Mouse (Mus musculus): ENCODE measurements around the gene Vnn1. TPM values are rescaled to one million over a fixed set of nuclear protein-coding genes. Genes with fewer than 3 reads are reported as not detected.

The Vnn1 gene
- total RNA-seq (2021), result under 1 TPM in 1 of 2 experiments, not detected in 1; 0.23 TPM

GRCm38 (mm10) chr10:23894601-23895349, at the start of gene Vnn1:
Vnn1 (plus strand) TSS chr10:23894688.
- intact Hi-C loops (cut with DNase I), result no loop called here
- no peak for DNase-seq (ENCODE audit: low spot score in 2 of 2)

- no peak for DNase-seq (ENCODE audit: low spot score in 2 of 2)
- intact Hi-C loops (cut with DNase I), result no loop called here
These were observed 43.1 kb upstream of the Vnn1 start, which contains the start of gene Vnn3 for GRCm38 (mm10) chr10:23851228-23851912. Vnn3 (plus strand) TSS chr10:23851462.

DNA sequence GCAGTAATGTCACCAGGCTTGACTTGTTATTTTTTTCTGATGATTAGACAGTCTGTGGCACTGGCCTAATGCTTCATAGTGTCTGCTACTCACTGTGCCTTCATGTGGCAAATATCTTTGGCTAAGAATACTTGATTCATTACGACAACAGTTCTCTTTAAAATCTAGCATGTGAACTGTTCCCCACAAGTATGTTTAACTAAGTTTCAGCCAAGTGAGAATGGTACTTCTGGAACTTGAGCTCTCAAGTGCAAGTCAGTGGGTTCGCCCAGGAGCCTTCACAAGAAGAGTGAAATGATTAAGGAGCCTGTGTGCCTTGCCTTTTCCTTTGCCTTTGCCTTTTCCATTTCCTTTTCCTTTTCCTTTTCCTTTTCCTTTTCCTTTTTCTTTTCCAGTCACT, 42.4 kb upstream of the Vnn1 start:
- intact Hi-C loops (cut with DNase I), result no loop called here
- no peak for DNase-seq (ENCODE audit: low spot score in 2 of 2)

GRCm38 (mm10) chr10:23864362-23865312, 29.9 kb upstream of the Vnn1 start:
- DNase-seq (ENCODE audit: low spot score in 2 of 2), result no peak
- intact Hi-C loops (cut with DNase I), result no loop called here

- no peak for DNase-seq (ENCODE audit: low spot score in 2 of 2)
These were observed 13.8 kb upstream of the Vnn1 start for GRCm38 (mm10) chr10:23880695-23881094.

GRCm38 (mm10) chr10:23884910-23885309, 9.6 kb upstream of the Vnn1 start:
- intact Hi-C loops (cut with DNase I), result no loop called here
- DNase-seq (ENCODE audit: low spot score in 2 of 2), result no peak

More at GRCm38 (mm10) chr10:23880695-23881094, 13.8 kb upstream of the Vnn1 start:
- intact Hi-C loops (cut with DNase I), result no loop called here

- intact Hi-C loops (cut with DNase I), result no loop called here
- DNase-seq (ENCODE audit: low spot score in 2 of 2), result no peak
These were observed 8.4 kb upstream of the Vnn1 start for GRCm38 (mm10) chr10:23886060-23886459.

GRCm38 (mm10) chr10:23892987-23893386, 1.5 kb upstream of the Vnn1 start:
- DNase-seq (ENCODE audit: low spot score in 2 of 2), result no peak
- intact Hi-C loops (cut with DNase I), result no loop called here

DNA sequence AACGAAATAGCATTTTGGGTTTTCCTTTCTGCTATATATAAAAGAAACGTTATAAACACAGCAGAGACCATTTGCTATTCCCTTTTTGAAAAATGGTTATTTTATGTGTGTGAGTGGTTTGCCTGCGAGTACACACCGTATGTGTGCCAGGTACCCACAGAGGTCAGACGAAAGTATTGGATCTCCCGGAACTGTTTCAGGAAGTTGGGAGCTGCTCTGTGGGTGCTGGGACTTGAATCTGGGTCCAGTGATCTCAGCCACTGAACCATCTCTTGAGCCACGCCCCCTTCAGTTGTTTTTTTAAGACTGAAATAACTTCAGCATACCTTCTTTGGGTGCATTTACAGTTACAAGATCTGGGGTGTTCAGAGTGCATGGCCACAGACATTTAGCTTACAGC, 888 bp downstream of the Vnn1 start:
- intact Hi-C loops (cut with DNase I), result no loop called here
- DNase-seq (ENCODE audit: low spot score in 2 of 2), result no peak

DNA sequence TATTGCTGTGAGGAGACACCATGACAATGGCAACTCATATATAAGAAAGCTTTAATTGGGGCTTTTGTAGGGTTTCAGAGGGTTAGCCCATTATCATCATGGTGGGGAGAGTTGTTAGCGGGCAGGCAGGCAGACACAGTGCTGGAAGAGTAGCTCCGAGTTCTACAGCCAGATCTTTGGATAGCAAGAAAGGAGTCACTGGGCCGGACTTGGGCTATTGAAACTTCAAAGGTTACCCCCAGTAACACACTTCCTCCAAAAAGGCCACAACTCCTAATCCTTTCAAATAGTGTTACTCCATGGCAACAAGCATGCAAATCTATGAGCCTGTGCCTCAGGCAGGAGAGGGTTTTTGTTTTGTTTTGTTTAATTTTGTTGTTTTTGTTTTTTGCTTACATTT, 6.6 kb downstream of the Vnn1 start:
- no peak for DNase-seq (ENCODE audit: low spot score in 2 of 2)
- intact Hi-C loops (cut with DNase I), result no loop called here

GRCm38 (mm10) chr10:23905661-23906060, 11.2 kb downstream of the Vnn1 start:
- no peak for DNase-seq (ENCODE audit: low spot score in 2 of 2)
- intact Hi-C loops (cut with DNase I), result no loop called here

GRCm38 (mm10) chr10:23920056-23920455, 25.6 kb downstream of the Vnn1 start, which contains the start of gene Taar1:
Taar1 (plus strand) TSS chr10:23920356.
- intact Hi-C loops (cut with DNase I), result no loop called here
- no peak for DNase-seq (ENCODE audit: low spot score in 2 of 2)

GRCm38 (mm10) chr10:23922468-23922867, 28.0 kb downstream of the Vnn1 start:
- no peak for DNase-seq (ENCODE audit: low spot score in 2 of 2)
- intact Hi-C loops (cut with DNase I), result no loop called here

- DNase-seq (ENCODE audit: low spot score in 2 of 2), result no peak
These were observed 29.5 kb downstream of the Vnn1 start for GRCm38 (mm10) chr10:23923941-23924340.

DNA sequence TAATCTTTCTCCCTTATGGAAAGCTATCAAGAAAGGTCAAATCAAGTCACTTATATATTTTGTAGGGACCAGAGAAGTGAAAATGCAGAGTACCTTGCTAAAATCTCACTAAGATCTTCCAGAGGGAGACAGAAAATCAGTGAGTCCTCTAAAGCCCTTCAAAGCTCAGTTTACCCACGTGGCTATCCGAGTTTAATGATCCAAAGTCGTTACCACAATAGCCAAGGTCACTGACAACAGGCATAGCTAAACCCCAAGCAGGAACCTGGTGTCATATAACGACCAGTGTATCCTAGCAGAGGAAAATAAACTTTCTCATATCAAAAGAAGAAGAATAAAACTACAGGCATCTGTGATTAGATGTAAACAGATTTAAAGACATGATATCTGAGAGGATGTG, 43.1 kb downstream of the Vnn1 start:
- no peak for DNase-seq (ENCODE audit: low spot score in 2 of 2)
- intact Hi-C loops (cut with DNase I), result no loop called here

More at GRCm38 (mm10) chr10:23923941-23924340, 29.5 kb downstream of the Vnn1 start:
- intact Hi-C loops (cut with DNase I), result no loop called here

- intact Hi-C loops (cut with DNase I), result no loop called here
- no peak for DNase-seq (ENCODE audit: low spot score in 2 of 2)
These were observed 43.8 kb downstream of the Vnn1 start, which contains the start of gene Taar2 for GRCm38 (mm10) chr10:23938312-23938711. Taar2 (plus strand) TSS chr10:23938572.

GRCm38 (mm10) chr10:23942465-23942864, 48.0 kb downstream of the Vnn1 start:
- intact Hi-C loops (cut with DNase I), result no loop called here
- DNase-seq (ENCODE audit: low spot score in 2 of 2), result no peak

- intact Hi-C loops (cut with DNase I), result no loop called here
- DNase-seq (ENCODE audit: low spot score in 2 of 2), result no peak
These were observed 53.5 kb downstream of the Vnn1 start for GRCm38 (mm10) chr10:23948026-23948425.

- intact Hi-C loops (cut with DNase I), result no loop called here
- peak in 1 of 2 experiments; percentile 21 for DNase-seq (ENCODE audit: low spot score in 2 of 2)
These were observed 55.1 kb downstream of the Vnn1 start, which contains the start of gene Taar3 for GRCm38 (mm10) chr10:23949508-23950005. Taar3 (plus strand) TSS chr10:23949558.

DNA sequence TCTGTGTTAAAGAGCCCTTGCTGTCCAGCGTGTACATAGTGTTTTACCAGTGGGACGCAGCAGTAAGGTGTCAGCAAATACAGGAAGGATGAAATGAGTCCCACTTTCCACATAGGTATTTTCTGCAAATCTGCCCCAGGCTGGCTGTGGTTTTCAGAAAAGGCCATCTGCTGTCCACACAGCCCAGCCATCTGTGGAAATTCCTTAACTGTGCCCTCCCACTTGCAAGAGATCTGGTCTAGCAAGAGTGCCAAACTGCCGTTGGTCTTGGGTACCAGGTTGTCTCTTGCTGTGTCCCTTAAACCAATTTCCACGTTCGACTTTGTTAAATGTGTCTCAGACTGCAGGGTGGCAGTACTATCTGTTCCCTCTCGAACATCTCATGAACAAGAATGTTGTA, 57.2 kb downstream of the Vnn1 start:
- intact Hi-C loops (cut with DNase I), result no loop called here
- no peak for DNase-seq (ENCODE audit: low spot score in 2 of 2)
